Mouse (Mus musculus) CH12F3 (cell line): ENCODE results near the gene Ube2b.

Experiments
- in situ Hi-C: fragments of 300-500 bp; cut with MboI; formaldehyde crosslinking; loops from 2 replicates; pipeline ENCODE4 v1.14.3; 2020; ENCODE audit warnings: low sequenced_read_pairs

Ube2b gene

GRCm38 (mm10) chr11:51937361-51937781 lies 63.2 kb downstream of the Ube2b start:
- in situ Hi-C loops = no loop called here

GRCm38 (mm10) chr11:51935636-51936434 lies 64.7 kb downstream of the Ube2b start:
- in situ Hi-C loops = no loop called here
